Mouse (Mus musculus) cerebellum, postnatal 14 days (tissue): Measurements from ENCODE around the gene Phtf2.
"Not testable (repeated sequence)": the region's sequence is repeated elsewhere in the genome, so short reads cannot be mapped to it uniquely, and the experiment has no call there.

Source experiments
- DNase-seq, 2 experiments: peaks; one replicate each; pipeline ENCODE4 v3.0.0; 2021; ENCODE audit warnings: mixed read lengths in 2 of 2

Gene Phtf2

DNA sequence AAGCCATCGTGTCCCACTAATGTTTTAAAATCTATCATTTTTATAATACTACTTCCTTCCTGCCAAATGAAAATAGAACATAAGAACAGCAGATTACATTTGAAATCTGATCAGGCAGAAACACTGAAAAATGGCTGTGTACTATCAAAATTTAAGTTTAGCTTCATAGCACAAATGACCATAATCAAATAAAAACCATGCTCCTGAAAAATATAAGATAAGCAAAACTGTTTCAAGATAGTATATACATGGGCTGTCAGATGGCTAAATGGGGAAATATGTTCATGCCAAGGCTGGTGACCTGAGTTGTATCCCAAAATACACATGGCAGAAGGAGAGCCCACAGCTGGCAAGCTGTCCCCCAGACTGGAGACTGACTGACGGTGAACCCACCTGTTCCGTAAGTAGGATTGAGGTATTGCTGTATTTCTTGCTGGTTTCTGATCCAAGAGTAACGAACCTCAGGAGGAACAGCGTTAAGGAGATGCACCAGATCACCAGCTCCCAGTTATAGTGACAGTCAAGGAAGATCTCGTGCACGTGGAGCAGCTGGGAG, 116.5 kb downstream of the Phtf2 start:
- DNase-seq: no peak

DNA sequence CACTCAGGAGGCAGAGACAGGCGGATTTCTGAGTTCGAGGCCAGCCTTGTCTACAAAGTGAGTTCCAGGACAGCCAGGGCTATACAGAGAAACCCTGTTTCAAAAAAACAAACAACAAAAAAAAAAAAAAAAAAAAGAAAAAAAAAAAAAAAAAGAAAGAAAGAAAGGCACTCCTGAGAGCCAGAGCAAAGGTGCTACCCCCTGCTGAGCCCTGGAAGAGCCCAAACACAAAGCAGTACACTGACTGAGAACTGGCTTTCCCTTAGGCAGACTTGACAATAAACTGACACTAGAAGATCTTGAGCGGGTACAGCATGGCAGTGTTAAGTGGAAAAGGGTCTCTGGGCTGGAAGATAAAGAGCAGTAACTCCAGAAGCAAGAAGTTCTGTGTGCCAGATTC, 119.5 kb downstream of the Phtf2 start:
- not testable (repeated sequence) for DNase-seq

DNA sequence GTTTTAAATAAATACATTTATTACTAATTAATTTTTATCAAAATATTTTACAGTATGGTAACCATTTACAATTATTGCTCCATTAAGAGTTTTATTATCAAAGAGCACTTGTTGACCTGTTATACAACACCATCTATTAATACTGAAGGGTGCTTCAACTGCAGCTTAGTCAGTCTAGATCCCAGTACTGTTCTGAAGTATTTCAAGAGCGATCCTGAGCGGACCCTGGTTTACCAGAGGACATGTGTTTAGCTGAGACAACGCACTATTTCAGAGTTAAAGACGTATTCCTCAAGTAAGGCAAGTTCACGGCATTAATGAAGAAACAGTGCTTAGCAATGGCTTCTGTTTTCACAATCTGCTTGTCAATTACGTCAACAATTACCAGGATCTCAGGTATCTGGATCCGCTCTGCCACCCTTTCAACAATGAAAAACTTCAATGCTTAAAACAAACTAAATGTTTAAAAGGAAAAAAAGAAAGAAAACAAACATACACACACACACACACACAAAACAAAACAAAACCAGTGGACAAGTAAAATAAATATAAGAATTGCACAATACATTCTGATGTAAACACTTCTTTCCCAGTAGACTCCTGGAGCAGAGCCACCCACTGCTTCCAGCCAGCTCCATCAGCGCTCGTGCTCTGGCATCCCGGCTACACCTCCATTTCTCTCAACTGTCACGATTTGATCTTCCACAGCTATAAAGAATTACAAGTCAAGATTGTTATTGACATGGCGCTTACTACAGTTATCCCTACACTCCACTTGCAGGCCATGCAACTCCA, 121.4 kb downstream of the Phtf2 start:
- no peak for DNase-seq

DNA sequence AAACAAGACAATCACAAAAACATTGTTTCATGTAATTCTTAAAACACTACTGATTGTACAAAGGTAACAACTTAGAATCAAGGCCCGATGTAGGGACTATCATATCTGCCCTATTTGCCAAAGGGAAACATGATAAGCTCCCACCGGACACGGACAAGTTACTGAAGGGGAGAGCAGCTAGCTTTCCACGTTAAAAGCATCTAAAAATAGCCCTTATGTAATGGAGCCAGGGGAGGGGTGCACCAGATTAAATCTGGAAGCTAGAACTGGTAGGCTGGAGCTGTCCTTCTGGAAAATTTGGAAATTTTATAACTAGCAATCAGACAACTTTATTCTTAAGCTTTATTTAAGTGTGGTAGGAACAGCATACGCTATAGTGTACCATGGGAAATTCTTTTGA, 122.2 kb downstream of the Phtf2 start:
- DNase-seq: no peak

DNA sequence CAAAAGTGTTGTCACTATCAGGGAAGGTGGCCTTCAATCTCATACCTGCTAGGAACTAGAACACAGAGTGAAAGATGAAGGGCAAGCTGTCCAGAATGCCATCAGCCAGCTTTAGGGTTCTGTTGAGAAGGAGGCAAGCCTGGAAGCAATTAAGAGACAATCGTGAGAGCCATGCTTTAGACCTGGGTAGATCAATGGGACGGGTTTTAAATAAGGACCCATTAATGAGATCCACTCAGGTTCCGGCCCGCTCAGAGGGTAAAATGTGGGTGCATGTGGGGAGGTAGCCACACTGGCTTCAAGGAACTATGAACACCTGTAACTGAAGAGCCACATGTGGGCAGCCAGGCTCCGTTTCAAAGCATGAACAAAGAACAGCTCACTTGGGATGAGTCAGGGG, 128.0 kb downstream of the Phtf2 start:
- no peak for DNase-seq

DNA sequence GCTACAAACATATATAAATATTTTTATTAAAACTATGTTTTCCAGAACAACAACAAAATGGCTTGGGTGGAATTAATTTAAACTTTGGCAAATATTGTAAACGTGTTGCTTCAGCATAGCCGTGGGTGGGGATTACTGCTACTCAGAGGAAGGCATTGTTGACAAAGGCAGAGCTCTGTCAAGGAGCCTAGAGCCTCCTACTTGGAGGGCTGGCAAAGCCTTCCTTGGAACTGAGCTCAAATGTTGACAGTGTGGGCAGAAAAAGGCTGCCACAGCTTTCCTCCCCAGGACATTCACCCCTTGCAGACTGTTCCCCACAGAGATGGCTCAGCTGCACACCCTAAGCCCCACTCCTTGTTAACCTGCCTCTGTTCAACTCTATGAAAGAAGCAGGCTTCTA, 128.8 kb downstream of the Phtf2 start:
- no peak for DNase-seq

DNA sequence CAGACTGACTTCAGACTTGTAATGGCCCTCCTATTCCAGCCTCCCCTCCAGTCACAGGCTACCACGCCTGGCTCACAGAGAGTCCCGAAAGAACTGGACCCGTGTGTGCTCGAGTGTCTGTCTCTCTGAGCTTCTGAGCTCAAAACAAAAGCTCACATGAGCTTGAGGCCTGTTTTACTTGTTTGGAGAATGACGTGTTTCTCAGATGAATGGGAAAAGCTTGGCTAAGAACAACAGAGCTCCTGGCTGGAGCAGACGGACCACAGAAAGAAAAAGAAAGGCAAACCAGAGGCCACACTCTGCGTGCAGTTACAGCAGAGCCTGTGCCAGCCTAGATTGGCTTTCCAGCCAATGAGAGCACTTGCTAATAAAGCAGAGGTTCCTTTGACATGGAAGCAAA, 130.2 kb downstream of the Phtf2 start:
- no peak for DNase-seq

DNA sequence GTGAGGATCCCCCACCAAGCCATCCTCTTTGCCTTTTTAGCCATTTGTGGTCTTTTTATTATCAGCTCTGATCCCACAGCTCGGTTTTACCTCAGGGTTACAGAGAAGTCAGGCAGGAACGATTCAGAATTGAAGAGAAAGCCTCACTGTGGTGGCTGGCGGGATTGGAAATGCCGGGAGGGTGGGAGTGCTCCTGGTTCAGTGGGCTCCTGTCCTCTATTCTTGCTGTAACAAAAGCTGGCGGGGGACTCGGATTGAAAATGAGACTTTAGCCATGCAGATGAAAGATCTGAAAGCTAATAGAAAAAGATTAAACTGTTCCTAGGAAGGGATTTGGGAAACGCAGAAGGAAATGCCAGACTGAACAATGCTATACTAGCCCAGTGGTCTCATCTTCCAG, 130.9 kb downstream of the Phtf2 start:
- DNase-seq: no peak

DNA sequence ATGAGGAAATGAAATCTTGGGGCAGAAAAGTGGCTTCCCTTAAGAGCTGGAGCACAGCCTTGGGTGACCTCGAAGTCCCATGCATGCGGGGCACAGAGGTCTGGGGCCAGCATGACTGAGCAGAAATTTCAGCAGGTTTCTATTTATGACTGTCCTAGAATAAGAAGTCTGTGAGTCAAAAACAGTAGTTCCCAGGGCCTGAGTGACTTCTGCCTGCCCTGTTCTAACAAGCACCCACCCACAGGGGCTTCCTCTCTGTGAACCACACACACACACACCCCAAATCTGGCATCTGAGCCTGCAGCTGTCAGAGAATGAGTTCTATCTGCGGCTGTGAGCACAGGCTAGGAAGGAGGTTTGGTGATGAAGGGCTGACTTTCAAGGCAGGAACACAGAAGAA, 132.4 kb downstream of the Phtf2 start:
- no peak for DNase-seq

DNA sequence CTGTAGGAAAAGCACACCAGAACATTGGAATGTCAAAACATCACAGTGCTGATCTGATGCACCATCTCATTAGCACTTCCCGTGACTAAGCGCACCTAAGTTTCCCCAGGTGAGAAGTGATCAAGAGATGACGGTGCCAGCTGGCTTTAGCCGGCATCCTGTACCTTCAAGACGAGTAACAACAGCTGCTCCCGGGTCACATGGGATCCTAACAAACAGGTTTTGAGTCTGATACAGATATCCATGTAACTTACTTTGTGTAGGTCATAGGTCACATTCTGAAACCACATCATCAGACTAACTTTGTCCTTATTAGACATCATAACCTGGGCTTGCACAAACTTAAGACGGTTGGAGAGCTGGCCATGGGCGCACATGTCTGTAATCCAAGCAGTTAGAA, 133.1 kb downstream of the Phtf2 start:
- no peak for DNase-seq

DNA sequence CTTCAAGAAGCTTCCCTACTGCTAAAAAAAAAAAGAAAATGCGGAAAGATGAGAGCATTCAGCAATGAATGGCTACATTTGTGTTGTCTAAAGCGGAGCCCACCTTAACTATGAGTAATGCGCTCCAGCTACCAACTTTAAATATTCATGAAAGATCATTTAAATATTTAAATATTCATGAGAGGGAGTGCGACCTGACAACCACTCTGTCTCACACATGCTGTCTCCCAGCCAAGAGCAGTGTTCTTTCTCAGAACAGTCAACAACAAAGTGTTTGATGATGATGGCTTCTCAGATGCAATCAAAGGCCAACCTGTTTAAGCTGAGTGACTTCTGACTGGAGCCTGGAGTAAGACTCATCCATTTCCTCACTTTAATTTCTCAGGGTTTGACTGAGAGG, 133.8 kb downstream of the Phtf2 start:
- DNase-seq: no peak

DNA sequence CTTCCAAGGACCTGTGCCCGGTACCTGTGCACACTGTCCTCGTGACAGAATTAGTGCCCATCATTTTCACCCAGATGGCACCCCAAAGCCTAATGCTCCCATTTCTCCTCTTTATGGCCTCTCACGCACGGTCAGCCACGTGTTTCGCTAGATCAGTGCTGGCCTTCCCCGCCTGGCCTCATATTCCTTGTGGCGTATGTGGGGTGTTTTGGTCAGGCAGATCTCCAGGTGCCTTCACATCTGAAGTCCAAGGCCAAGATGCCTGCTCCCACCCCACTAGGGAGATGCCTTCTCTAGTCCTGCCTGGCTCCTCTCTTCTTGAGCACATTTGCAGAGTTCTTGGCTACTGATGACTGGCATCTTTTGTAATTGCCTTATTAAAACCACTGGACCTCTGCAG, 140.0 kb downstream of the Phtf2 start:
- no peak for DNase-seq

DNA sequence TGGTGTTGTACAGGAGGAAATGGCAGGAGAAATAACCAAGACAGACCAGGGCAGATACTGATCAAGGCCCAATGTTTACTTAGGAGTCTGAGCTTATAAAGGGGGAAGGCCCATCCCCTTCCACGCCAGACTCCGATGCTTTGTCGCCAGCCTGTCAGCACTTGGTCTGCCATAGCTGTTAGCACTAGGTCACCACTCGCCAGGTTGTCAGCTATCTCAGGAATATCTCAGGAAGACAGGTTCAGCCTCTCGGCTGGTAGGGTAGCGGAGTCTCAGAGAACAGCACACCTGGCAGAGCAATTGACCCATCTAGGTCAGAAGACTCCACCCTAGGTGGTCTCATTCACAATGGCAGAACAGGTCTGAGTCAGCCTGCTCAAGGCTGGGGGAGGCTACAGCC, 140.7 kb downstream of the Phtf2 start:
- no peak for DNase-seq

DNA sequence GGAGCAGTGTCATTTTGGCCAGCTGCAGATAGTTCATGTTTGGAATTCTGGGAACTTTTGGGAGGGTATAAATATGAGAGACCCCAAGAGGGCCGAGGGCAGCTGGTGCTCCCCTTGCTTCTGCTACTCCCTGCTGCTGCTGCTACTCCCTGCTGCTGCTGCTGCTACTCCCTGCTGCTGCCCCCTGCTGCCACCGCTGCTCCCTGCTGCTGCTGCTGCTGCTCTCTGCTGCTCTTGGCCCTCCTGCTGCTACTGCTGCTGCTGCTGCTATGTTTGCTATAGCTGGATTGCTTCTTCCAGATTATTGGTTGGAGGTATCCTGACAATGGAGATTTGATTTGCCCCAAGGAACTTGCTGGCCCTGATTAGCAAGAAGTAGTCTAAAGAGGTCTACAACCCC, 143.1 kb downstream of the Phtf2 start:
- no peak for DNase-seq

DNA sequence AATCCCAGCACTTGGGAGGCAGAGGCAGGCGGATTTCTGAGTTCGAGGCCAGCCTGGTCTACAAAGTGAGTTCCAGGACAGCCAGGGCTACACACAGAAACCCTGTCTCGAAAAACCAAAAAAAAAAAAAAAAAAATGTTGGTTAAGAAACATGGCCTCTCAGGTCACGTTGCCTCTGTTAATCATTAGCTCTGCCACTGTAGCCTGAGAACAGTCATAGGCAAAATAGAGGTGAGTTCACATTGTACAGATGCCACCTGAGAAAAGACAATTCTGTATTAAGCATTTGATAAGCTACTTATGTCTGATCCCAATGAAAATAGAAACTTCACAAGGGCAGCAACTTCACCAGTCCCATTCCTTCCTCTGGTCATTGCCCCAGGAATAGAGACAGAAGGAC, 158.7 kb downstream of the Phtf2 start:
- DNase-seq: not testable (repeated sequence)

DNA sequence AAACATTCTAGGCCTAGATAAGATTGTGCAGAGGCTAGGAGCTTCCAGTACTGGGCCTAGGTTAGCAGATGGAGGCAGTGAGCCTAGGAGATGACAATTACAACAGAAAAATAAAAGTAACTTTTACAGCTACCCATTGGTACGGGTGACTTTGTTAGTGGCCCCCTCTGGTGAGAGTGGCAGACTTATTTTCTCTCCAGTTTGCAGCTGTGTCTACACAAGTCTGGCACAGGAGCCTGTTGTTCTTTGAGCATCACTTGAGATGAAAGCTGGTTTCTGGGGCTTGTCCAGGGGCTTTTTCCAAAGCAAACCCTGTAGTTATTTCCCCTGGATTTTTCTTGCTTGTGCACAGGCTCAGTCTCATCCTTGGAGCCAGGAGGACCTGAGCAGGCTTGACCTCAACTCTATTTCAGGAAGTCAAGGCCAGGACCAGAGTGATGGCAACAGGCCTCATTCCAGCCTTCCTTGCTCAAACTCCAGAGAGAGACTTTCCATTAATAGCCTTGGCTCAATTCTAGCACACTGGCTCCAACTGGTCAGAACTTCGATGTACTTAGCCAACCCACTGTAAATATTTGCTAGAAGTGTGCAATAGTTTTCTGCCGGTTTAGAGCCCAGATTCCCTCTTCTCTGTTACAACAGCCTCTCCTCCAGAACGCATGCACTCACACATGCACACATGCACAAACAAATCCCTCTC, 161.6 kb downstream of the Phtf2 start:
- DNase-seq: no peak

DNA sequence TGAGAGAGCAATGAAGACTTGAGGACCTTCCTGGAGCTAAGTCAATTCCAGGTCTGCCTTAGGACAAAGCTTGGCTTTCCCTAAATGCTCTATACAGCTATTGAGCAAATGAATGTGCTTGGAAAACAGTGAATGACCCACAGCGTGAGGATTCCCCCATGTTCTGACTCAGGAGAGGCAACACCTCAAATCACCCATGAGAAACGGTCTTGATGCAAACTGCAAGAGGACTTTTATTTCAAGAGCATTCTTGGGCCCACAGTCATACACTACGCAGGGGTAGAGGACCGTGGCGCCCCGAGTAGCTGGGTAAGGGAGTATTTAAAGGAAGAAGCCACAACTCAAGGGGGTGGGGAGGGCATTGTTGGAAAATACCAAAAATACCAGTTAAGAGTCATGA, 165.9 kb downstream of the Phtf2 start:
- not testable (repeated sequence) for DNase-seq

DNA sequence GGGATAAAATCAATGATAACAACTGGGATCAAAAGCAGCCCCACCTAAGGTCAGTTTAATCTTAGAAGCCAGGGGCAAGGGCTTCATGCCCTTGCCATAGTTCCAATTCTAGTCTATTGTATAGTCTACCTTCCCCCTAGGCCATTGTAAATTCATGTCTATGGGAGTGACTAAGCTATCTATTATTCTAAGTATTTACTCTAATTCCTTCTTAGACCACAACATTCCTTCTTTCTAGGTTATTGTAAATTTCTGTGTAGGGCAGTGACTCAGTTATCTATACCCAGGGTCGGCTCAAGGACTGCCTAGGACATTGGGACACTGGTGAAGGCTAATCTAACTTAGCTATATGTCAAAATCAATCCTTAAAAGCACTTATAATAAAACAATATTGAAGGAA, 167.3 kb downstream of the Phtf2 start:
- DNase-seq: not testable (repeated sequence)

DNA sequence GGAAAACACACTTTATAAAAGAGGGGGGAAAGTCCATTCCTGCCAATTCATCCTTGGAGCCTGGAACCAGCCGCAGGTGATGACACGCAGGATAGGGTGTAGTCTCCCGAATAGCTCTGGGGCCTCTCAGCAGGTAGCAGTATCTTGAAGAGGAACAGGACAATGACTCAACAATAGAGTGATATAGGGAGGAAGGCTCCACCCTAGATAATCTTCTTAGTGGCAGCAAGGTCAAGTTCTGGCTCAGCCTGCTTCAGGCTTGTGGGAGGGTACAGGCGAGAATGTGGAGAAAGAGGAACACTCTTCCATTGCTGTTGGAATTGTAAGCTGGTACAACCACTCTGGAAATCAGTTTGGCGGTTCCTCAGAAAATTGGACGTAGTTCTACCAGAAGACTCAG, 171.1 kb downstream of the Phtf2 start:
- not testable (repeated sequence) for DNase-seq
